24 mouse cellular contexts compared by ENCODE assay signal in genomic region chr5:76789881-76790280, GRCm38 (mm10).
"Had no signal": no experiment of that assay in that cellular context is flagged by ENCODE, and none has a peak within 500 bp of the region (broad histone marks: within the 10 kb centered on the region; RNA-seq: fewer than 3 reads in every experiment).

No protein-coding gene starts in this region.

- H3K36me3 ChIP-seq: heart, embryonic 13.5 days; heart, embryonic 15.5 days; limb, embryonic 12.5 days had no signal

- H3K4me3 ChIP-seq: heart, adult 2 months; heart, embryonic 13.5 days; heart, embryonic 15.5 days; hindbrain, embryonic 13.5 days; hindbrain, embryonic 15.5 days; layer of hippocampus, adult 2 months; left cerebral cortex, adult 2 months; limb, embryonic 10.5 days; limb, embryonic 12.5 days had no signal

- H3K27ac ChIP-seq: heart, adult 2 months; heart, embryonic 13.5 days; heart, embryonic 15.5 days; hindbrain, embryonic 13.5 days; hindbrain, embryonic 15.5 days; hindbrain, postnatal 0 days; layer of hippocampus, adult 2 months; left cerebral cortex, adult 2 months; limb, embryonic 10.5 days; limb, embryonic 12.5 days had no signal

- DNase-seq: gastrocnemius, postnatal 14 days; gastrocnemius, postnatal 36 days; heart, adult 2 months; heart, postnatal 14 days; heart, postnatal 36 days; kidney, adult 11 months; kidney, adult 2 months; kidney, adult 9 months; kidney, postnatal 10 days; kidney, postnatal 25 days; kidney, postnatal 4 days; liver had no signal

- H3K9ac ChIP-seq: heart, embryonic 13.5 days; heart, embryonic 15.5 days; hindbrain, embryonic 13.5 days; hindbrain, embryonic 15.5 days; limb, embryonic 12.5 days had no signal

- H3K27me3 ChIP-seq: heart, embryonic 13.5 days; heart, embryonic 15.5 days; hindbrain, embryonic 13.5 days; hindbrain, embryonic 15.5 days; limb, embryonic 12.5 days had no signal

- H3K9me3 ChIP-seq: heart, embryonic 13.5 days; heart, embryonic 15.5 days; hindbrain, embryonic 13.5 days; hindbrain, embryonic 15.5 days; limb, embryonic 10.5 days; limb, embryonic 12.5 days had no signal

- ATAC-seq: hindbrain, postnatal 0 days; intestine, embryonic 16.5 days had no signal

- H3K4me2 ChIP-seq: heart, embryonic 11.5 days; heart, embryonic 13.5 days; heart, embryonic 15.5 days; hindbrain, embryonic 13.5 days; hindbrain, embryonic 15.5 days; limb, embryonic 12.5 days; liver, embryonic 11.5 days had no signal

- H3K4me1 ChIP-seq: heart, embryonic 13.5 days; heart, embryonic 15.5 days; hindbrain, embryonic 15.5 days; limb, embryonic 10.5 days; limb, embryonic 12.5 days had no signal
